Mouse (Mus musculus) heart, postnatal 25 days (tissue): Measurements from ENCODE around the gene Gm45234. TPM values are rescaled to one million over a fixed set of nuclear protein-coding genes. Genes with fewer than 3 reads are reported as not detected.

ENCODE experiments used
- DNase-seq: peaks from one replicate; pipeline ENCODE4 v3.0.0; 2022; ENCODE audit warnings: low spot score
- intact Hi-C: fragments of 180-260 bp; cut with DNase I; formaldehyde crosslinking; loops from one replicate; pipeline ENCODE4 v1.15.1; 2025
- total RNA-seq, 2 experiments: library from RNA; stranded (reverse); gene quantifications; 2 replicates each; pipeline ENCODE4 v1.2.3; 2021

Gm45234 gene
- total RNA-seq, 2 experiments from 2014 or later = 3.8 TPM; not detected in 1

DNA sequence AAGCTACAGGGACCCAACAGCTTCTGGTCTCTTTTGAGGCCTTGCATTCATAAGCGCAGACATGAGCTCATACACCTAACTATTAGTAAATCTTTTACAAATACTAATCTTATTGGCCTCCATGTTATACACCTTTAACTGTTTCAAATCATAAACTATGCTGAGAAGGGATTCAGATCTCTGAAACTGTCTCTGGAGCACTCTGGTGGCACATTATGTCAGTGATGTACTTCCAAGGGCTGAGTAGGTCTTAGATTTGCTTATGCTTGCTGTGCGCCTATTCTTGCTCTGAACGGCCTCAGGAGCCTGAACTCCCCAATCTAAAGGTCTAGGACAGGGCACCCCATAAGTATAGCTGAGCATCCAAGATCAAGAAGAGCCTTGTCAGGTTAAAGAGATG is 14.0 kb downstream of the Gm45234 start:
- DNase-seq = no peak
- intact Hi-C loops = loop anchor here (2.0 kb wide), 2 partner anchors 15 to 79 kb away; partner anchors contain the start of genes Atn1, Gm45234 and Lpcat3

DNA sequence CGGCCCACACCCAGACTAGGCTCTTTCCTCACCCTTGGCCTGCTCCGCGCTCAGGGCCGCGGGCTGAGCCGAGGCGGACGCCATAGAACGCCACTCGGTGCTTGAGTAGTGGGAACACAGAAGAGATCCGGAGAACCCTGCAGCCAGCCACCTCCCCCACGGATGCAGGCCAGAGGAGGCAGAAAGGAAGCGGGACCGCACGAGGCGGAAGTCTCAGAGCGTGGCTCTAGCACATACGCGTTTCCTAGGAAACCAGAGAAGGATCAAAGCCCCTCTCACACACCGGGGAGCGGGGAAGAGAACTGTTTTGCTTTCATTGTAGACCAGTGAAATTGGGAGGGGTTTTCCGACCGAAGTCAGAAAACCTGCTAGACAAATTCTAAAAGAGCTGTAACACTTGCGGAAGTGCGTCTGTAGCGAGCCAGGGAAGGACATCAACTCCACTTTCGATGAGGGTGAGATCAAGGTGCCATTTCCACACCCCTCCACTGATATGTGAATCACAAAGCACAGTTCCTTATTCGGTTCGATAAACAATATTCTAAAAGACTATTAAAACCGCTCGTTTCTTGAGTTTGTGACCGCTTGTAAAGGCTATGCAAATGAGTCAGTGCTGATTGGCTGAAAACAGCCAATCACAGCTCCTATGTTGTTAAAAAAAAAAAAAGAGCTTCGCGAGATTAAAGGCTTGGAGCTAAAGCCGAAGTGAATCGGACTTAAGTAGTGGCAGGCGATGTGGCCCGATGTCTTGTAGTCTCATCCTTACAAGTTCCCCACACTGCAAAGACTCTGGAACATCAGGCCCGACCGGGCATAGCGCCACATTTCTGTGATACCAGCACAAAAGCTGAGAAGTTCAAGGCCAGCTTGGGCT is 14.7 kb downstream of the Gm45234 start, which contains the start of gene Grcc10:
Gene Grcc10, minus strand, starts transcription at position 487 of the 874 bp plus-strand sequence.
- intact Hi-C loops = loop anchor here (1.0 to 2.0 kb wide), 2 partner anchors 28 to 78 kb away; partner anchors contain the start of gene Lpcat3
- peak; percentile 83 for DNase-seq

DNA sequence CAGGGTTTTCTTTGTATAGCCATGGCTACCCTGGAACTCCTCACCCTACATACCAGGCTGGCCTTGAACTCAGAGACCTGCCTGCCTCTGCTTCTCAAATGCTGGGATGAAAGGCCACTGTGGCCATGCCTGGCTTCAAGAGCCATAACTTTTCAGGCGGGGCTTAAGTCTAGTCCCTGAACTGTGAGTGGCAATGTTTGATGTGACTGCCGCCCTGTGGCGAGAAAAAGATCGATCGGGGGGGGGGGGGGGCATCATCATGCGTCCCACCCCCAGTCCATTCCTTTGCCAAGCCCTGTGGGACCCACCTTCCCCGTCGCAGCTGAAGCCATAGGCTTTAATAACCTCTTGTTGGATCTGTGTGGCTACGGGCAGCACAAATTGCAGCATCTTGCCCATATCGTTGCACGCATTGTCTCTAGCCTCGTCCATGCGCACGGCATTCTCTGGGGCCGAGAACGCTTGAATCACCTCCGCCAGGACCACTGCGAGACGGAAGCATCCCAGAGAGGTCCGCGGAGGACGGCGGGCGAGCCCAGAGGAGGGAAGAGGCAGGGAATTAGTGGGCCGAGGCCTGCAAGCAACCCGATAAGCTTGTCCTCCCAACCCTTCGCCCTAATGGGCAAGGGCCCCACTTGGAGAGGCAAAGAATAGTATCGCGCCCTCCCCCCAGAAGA is 15.5 kb downstream of the Gm45234 start:
- intact Hi-C loops = loop anchor here (1.0 to 2.0 kb wide), 2 partner anchors 27 to 78 kb away; partner anchors contain the start of gene Lpcat3
- DNase-seq = peak; percentile 41

GRCm38 (mm10) chr6:124739231-124739796 is 16.5 kb downstream of the Gm45234 start:
- no peak for DNase-seq
- intact Hi-C loops = loop anchor here (5.0 kb wide), 1 partner anchor 97 kb away; no protein-coding TSS in a partner anchor

GRCm38 (mm10) chr6:124738511-124739023 is 17.3 kb downstream of the Gm45234 start, which contains the start of gene Ptpn6:
Ptpn6 (minus strand) TSS chr6:124738714.
- DNase-seq = no peak
- intact Hi-C loops = loop anchor here (5.0 kb wide), 1 partner anchor 96 kb away; no protein-coding TSS in a partner anchor

GRCm38 (mm10) chr6:124737040-124737439 is 18.8 kb downstream of the Gm45234 start:
- intact Hi-C loops = loop anchor here (5.0 kb wide), 1 partner anchor 95 kb away; no protein-coding TSS in a partner anchor
- DNase-seq = no peak

GRCm38 (mm10) chr6:124734417-124734816 is 21.4 kb downstream of the Gm45234 start:
- no peak for DNase-seq
- intact Hi-C loops = no loop called here

DNA sequence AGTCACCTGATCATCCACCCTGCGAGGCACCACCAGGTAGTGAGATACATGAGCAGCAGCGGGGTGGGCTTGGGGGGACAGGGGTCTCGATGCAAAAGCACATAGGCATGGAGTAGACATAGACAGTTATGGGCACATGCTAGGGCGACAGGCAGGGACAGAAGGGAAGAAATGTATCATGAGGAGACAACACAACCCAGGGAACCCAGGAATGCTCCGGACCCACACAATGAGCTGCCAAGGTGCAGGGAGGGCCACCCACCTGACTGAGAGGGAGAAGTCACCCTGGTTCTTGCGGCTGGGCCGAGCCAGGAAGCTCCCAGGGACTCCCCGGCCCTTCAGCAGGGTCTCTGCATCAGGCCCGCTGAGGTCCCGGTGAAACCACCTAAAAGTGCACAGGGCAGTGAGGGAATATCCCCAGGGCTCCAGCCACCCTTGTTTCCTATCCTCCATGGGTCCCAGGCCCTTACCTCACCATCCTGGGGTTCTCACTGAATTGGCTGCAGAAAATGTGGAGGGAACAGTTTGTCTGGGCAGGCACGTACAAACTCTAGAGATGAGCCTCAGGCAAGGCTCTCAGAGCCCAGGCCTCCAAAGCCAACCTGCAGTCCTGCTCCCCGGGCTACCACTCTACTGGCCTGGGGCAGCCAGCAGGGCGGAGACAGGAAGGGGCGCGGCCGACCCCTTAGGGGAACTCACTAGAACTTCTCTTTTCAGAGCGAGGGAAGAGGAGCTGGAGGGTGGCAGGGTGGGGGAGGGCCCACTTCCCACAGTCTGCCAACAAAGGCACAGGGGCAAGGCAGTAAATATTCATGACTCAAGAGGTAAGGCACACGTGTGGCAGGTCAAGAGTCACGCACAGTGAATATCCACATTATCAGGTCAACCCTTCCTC is 23.1 kb downstream of the Gm45234 start:
- no peak for DNase-seq
- intact Hi-C loops = no loop called here

GRCm38 (mm10) chr6:124731038-124731437 is 24.8 kb downstream of the Gm45234 start:
- intact Hi-C loops = no loop called here
- no peak for DNase-seq

DNA sequence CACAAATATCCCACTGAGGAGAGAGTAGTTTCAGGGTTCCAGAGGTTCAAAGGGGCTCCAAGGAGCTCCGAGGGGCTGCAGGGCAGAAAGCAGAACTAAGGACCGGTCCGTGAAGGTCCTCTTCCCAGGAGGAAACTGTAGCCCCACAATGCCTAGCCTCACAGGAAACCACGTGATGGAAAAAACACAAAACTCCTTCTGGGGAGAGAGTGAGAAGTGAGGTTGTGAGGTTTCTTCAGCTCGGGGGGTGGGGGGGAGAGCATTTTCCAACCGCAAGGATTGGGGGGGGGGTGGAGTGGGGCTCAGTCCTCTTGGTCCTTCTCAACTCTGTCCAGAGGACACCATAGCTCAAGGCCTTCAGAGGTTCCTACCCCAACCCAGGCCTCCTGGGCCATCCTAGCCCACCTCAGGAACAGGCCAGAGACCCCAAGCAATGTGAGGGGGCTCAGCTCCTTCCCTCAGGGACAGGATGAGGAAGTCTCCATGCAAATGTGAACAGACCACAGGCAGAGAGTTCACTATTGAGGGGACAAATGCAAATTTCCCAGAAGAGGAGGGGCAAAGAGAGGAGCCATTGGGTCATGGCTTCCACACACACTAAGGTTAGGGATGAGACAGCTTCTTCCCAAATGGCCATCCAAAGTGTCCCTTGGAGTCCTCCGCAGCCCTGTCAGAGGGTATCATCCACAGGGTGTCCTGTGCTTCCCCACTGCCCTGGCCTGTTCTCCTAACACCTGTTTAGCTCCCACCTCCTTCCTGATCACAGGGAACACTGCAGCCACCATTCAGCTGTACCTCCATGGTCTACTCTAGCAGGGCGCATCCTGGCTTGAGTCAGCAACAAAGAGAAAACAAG is 25.7 kb downstream of the Gm45234 start:
- DNase-seq = no peak
- intact Hi-C loops = no loop called here

GRCm38 (mm10) chr6:124728621-124729020 is 27.2 kb downstream of the Gm45234 start:
- intact Hi-C loops = no loop called here
- no peak for DNase-seq

- no peak for DNase-seq
- intact Hi-C loops = no loop called here
Measured at GRCm38 (mm10) chr6:124724472-124724871, 31.3 kb downstream of the Gm45234 start.

GRCm38 (mm10) chr6:124723541-124723940 is 32.3 kb downstream of the Gm45234 start:
- intact Hi-C loops = no loop called here
- no peak for DNase-seq

DNA sequence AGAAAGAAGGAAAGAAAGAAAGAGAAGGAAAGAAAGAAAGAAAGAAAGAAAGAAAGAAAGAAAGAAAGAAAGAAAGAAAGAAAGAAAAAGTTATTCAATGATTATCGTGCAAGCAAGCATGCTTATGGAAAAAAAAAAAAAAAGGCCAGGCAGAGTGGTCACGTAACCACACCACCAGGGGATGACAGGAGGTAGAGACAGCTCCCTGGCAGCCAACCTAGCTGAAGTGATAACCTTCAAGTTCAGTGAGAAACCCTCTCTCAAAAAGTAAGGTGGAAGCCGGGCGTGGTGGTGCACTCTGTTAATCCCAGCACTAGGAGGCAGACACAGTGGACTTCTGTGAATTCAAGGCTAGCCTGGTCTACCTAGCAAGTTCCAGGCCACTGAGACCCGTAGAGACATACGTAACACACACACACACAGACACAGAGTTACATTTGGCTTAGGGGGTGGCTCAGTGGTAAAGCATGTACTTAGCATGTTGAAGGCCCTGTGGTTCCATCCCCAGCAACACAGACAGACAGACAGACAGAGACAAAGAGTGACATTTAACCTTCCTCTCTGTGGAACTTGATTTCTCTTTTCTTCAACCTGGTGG is 32.8 kb downstream of the Gm45234 start:
- intact Hi-C loops = no loop called here
- DNase-seq = no peak

DNA sequence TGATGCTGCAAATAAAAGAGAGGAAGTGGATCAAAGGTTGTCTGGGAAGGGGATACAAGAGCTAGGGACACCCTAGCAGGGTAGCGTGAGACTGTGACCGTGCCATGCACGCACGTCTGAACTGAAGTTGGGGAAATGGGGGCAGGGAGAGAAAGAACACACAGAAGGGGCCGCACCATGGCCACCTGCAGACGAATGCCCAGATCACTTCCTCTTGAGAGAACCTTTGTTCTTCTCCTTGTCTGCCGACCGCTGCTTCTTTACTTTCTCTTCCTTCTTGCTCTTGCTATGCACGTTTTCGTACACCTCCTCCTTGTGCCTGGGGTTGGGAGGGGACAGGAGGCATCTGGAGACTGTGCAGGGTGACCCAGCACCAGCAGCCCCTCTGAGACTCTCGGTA is 34.9 kb downstream of the Gm45234 start:
- no peak for DNase-seq

DNA sequence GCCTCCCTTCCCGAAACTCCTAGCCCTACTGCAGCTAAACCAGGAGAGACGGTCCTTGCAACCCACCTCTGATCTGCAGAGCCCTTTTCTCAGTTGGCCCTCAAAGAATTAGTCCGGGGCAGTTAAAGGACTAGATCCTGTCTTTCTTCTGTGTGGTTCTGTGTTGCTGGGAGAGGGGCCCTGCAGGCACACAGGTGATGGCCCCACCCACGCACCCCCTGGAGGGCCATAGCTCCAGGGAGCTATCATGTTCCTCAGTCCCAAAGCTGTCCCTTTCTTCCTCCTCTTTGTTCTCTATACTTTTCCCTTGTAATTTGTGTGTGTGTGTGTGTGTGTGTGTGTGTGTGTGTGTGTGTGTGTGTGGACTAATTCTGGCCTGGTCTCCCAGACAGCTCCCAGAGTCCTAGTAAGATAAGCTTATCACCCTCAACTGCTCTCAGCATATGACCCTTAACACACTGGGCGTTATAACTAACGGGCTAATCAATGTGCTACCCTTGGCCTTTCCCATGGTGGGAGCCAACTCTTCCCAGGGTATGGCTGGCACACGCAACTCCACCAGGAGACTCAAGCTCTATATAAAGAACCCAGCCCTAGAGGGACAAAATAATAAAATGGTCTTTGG is 36.4 kb downstream of the Gm45234 start:
- DNase-seq = no peak
- intact Hi-C loops = loop anchor here (10.0 kb wide), 2 partner anchors 285 to 315 kb away; partner anchors contain the start of genes Ing4 and Zfp384

More for the DNA sequence above, 34.9 kb downstream of the Gm45234 start:
- intact Hi-C loops = no loop called here

GRCm38 (mm10) chr6:124718703-124719102 is 37.1 kb downstream of the Gm45234 start:
- intact Hi-C loops = loop anchor here (10.0 kb wide), 2 partner anchors 286 to 316 kb away; partner anchors contain the start of genes Ing4 and Zfp384
- DNase-seq = no peak
